8 mouse cellular contexts compared by ENCODE assay signal in genomic region chr15:81302151-81302808, GRCm38 (mm10). TPM values are rescaled to one million over a fixed set of nuclear protein-coding genes. Genes with fewer than 3 reads are reported as not detected.
DNase-seq lines count a peak whose midpoint lies in the region; ATAC-seq and TF ChIP-seq lines count a peak whose summit lies in the region.

No protein-coding gene starts in this region.

- H3K27me3 ChIP-seq in Patski = no peaks in the 10 kb centered on the region

- POLR2A ChIA-PET in Patski (lab: Charles Lee) = interaction anchor here (1.0 kb wide), 1 partner anchor 8 kb away, joined by 3 read pairs; no protein-coding TSS in a partner anchor

- CTCF ChIA-PET in Patski (lab: Charles Lee) = interaction anchor here (0.7 to 2.5 kb wide), 13 partner anchors 10 to 116 kb away, joined by 3 to 12 read pairs (median 4); no protein-coding TSS in a partner anchor

- peak; percentile 69 for TF ChIP-seq CTCF in Patski (IDR thresholded peaks at IDR 0.05)

- DNase-seq in gastrocnemius, adult 18-20 months (ENCODE audit: low spot score) = peak; percentile 48
- no peak for DNase-seq in gastrocnemius, postnatal 10 days
- peak; percentile 23 for DNase-seq in 3134 (ENCODE audit: extremely low read depth, insufficient read length, low spot score)
- no peak for DNase-seq in Patski (ENCODE audit: low read depth, low spot score)
- peak; percentile 22 to 45 for DNase-seq in lung, adult 18-20 months
- peak; percentile 10 to 46 for DNase-seq in thymus, postnatal 36 days
- no peak for DNase-seq in adrenal gland, adult 8-10 months
- DNase-seq in right cerebral cortex, postnatal 25 days = no peak

- in situ Hi-C loops in Patski (cut with MboI; ENCODE audit: low pct_unique_long_range_greater_than_20kb) = no loop called here

- no peak for ATAC-seq in Patski

RNA-seq across cellular contexts. Expression of gene Slc25a17, which starts 58.3 kb away (rescaled TPM):
- total RNA-seq in gastrocnemius, adult 18-20 months (2021) = 1 to 10 TPM; 6.7 TPM
- 10 to 100 TPM; 20.5 to 23.1 TPM for total RNA-seq in gastrocnemius, postnatal 10 days (2021)
- 113 TPM for polyA plus RNA-seq in Patski (2021)
- total RNA-seq in adrenal gland, adult 8-10 months (2022) = 100 to 1,000 TPM in 2 of 4 experiments, 10 to 100 TPM in 2; 70.7 to 112 (median 90.9) TPM

Comparison
In these comparisons a context has a peak if more than half of its experiments do, and no peak if none do; other contexts are left out.
1. DNase-seq: peak in gastrocnemius, adult 18-20 months (single experiment), 3134 (single experiment), lung, adult 18-20 months (2 of 2) and thymus, postnatal 36 days (2 of 2); none in gastrocnemius, postnatal 10 days (single experiment), Patski (single experiment), adrenal gland, adult 8-10 months (single experiment) and right cerebral cortex, postnatal 25 days (single experiment).